Mouse (Mus musculus) thymus, postnatal 36 days (tissue): ENCODE measurements around the gene Cenpp.
"Not testable (repeated sequence)": the region's sequence is repeated elsewhere in the genome, so short reads cannot be mapped to it uniquely, and the experiment has no call there.

Experiments used
- DNase-seq, 2 experiments: peaks; one replicate each; pipeline ENCODE4 v3.0.0; 2022; ENCODE audit warnings: mixed read lengths in 2 of 2

The Cenpp gene

DNA sequence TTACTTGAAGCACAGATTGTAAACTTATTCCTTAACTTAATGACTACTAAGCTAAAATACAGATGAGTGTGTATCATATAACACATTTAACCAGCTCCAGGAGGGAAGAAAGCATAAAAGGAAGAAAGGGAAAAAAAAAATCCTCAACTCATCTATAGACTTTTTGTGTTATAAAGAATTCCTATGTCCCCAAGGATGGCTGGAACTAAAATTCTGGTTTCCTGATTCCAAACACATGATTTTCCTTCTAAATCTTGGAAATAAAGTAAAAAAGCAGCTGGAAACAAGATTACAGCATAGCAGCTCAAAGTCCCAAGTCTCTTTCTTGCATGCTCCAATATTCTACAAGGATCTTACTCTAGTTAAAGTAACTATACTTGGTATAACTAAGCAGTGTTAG, 49.0 kb downstream of the Cenpp start:
- DNase-seq, result no peak

GRCm38 (mm10) chr13:49602541-49602940, 50.0 kb downstream of the Cenpp start:
- DNase-seq, result not testable (repeated sequence)

DNA sequence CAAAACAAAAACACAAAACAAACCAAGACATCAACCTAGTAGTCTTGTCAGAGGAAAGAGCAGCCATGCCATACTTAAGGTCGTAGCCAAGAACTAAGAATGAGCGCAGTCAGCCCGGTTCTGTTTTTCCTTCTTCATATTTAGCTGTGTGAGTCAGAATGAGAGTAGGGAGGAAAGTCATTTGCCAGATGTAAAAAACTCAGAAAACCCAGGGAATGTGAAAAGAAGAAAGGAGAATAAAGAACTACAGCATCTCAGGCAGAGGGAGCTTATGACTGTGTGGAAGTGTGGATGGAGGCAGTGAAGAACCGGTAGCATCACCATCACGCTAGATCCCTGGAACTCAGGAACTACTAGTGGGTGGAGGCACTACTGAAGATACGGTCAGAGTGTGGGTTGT, 66.5 kb downstream of the Cenpp start:
- no peak for DNase-seq

- DNase-seq, result no peak
Measured at GRCm38 (mm10) chr13:49584307-49585005, 68.1 kb downstream of the Cenpp start.

GRCm38 (mm10) chr13:49583859-49584258, 68.7 kb downstream of the Cenpp start:
- no peak for DNase-seq

- no peak for DNase-seq
Measured at GRCm38 (mm10) chr13:49581541-49582530, 70.7 kb downstream of the Cenpp start, which contains the start of gene Omd. TSS of gene Omd (plus strand) at chr13:49582462.

DNA sequence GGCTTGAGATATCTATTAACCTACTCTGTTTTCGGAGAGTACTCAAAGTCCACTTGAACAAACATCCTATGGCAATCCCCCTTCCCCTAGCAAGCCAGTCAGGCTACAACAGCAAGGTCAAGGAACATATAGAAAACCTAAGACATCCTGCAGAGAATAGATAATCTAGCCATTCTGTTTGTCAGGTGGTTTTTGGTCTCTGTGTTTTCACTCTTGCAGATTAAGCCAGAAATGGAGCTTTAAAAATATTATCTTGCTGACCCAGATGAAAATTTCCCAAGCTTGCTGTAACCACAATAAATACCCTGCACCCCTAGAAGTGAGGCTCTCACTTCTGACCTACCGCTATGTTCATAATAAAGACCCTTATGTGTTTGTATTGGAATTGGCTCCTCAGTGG, 81.2 kb downstream of the Cenpp start:
- no peak for DNase-seq

DNA sequence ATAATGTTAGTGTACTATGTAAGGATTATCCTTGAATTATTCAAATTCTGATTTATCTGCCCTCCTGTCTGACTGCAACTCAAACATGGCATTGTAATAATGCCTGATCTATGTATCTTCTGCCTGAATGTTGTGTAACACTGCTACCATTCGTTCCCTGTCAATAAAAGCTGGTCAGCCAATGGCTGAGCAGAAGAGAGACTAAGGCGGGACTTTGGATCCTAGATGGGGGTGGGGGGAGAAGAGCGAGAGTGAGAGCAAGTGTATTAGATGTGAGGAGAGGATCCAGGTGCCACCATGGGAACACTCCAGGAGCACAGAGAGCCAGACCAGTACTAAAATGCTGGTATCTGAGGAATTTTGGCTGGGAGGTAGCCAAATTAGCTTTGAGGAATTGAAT, 82.2 kb downstream of the Cenpp start:
- no peak for DNase-seq

- DNase-seq, result no peak
Measured at GRCm38 (mm10) chr13:49564347-49564746, 88.2 kb downstream of the Cenpp start.

GRCm38 (mm10) chr13:49560886-49561285, 91.7 kb downstream of the Cenpp start:
- DNase-seq, result no peak

GRCm38 (mm10) chr13:49559185-49559584, 93.4 kb downstream of the Cenpp start:
- DNase-seq, result peak in 1 of 2 experiments; percentile 6

GRCm38 (mm10) chr13:49556924-49557323, 95.7 kb downstream of the Cenpp start:
- no peak for DNase-seq

DNA sequence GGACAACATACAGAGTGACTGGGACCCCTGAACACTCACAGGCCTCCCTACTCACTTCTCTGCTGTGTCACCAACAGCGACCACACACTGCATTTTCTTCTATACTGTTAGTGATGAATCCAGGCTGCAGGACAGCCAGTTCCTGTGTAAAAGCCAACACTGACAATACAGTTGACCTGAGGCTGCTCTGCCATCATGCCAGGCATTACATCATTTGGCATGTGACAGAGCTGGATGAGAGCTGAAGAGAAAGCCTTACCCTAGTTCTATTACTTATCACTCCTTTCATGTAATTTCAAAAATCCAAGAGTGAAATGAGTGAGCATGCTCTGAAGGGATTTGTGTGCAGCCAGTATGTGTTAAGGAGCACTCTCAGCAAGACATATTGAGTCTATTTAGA, 96.4 kb downstream of the Cenpp start:
- no peak for DNase-seq

GRCm38 (mm10) chr13:49554519-49554918, 98.1 kb downstream of the Cenpp start:
- DNase-seq, result no peak

DNA sequence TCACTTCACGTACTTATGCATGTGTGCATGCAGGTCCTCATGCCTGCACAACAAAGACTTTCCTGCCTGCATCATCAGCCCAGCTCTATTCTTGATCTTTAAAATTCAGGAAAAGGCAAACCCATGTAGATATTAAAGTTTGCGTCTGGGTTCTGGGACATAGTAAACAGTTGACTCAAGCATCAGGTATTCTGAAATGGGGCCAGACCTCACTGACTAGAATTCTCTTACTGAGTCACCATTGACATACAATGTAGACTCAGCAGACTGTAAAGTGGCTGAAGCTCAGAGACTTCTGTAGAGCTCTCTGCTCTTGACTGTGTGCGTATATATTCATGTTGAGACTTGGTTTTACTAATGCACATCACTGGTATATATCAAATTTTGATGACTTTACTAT, 103.0 kb downstream of the Cenpp start:
- no peak for DNase-seq

- DNase-seq, result no peak
Measured at GRCm38 (mm10) chr13:49547563-49548150, 104.9 kb downstream of the Cenpp start.

DNA sequence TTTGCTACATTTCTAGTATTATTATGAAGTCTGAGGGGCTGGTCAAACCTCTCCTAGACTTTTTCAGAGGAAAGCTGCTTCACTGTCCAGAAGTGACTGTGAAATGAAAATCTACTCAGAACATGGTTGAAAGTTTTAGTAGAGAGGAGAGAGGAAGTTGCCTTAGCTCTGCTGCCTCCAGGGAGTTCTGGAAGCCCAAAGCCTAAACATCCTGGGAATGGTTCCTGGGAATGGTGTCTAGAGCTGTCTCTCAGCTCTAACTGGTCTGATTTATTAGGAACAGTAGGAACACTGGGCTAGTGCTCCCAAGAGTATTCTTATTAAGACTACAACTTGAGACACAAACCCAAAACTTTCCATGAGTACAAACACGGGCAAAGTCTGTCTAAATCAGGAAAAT, 106.1 kb downstream of the Cenpp start:
- no peak for DNase-seq

DNA sequence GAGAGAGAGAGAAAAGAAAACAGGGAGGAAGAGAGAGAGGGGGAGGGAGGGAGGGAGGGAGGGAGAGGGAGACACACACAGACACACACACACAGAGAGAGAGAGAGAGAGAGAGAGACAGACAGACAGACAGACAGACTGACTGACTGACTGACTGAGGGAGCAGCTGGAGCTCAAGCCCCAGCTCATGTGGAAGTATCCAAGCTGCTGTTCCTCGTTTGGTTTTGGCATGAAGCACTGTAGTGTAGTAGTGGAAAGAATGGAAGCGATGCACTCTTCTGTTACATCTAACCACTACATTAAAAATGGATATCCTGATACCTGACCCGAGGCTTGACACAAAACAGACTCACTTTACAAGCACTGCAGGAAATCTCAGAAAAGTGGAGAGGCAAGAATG, 106.9 kb downstream of the Cenpp start:
- DNase-seq, result no peak

GRCm38 (mm10) chr13:49544279-49544678, 108.3 kb downstream of the Cenpp start, which contains the start of gene Aspn:
TSS of gene Aspn (plus strand) at chr13:49544443.
- no peak for DNase-seq

GRCm38 (mm10) chr13:49538693-49539092, 113.9 kb downstream of the Cenpp start:
- no peak for DNase-seq

DNA sequence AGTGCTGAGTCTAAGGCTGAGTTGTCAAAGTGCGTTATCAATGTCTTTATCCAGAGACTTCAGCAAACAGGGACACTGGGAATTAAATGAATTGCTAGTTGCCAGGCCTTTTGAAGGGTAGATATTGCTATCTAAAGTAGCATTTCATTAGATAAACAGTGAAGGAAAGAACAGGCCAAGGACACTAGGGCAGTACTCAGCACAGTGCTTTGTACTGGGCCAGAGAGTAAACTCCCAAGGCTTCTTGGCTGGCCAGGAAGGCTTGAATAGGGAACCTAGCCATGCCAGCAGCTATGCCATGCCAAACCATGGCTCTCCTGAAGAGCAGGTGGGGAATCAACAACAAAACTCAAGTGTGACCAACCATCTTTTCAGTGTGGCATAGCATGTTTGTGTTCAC, 115.6 kb downstream of the Cenpp start:
- DNase-seq, result no peak

DNA sequence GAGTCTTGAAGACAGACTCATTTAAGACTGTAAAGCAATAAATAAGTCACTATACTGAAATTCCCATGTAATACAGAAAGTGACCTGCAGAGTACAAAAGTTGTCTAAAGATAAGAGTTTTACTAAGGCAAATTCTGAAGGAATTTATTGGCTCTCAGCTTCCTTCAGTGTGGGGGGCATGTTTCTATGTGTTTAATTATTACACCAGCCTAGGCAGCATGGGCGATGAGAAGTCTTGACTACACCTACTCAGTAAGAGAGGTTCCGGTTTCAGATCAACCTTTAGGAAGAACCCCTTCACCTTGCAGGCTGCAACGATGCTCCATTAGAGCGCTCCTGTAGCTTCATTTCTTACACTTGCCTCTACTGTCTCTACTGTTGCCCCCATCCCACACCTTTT, 121.9 kb downstream of the Cenpp start:
- DNase-seq, result no peak

DNA sequence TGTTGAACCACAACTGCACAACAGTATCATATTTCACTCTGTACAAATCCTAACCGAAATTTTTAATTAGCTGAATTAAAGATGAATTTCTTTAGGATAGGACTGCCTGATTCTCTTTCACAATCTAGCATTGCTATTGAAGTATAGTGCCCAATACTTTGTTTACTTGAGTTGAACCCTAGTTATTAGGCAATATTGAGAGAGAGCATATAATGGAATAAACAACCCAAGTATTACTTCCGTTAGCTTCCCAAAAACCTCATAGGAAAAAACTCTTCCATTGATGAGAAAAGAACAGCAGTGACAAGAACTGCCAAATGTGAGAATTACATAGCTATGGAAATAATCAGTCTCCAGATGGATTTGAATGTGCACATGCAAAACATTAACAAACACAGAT, 126.3 kb downstream of the Cenpp start:
- no peak for DNase-seq
